Mouse (Mus musculus): ENCODE data around the gene Dpy30.

Dpy30 gene

DNA sequence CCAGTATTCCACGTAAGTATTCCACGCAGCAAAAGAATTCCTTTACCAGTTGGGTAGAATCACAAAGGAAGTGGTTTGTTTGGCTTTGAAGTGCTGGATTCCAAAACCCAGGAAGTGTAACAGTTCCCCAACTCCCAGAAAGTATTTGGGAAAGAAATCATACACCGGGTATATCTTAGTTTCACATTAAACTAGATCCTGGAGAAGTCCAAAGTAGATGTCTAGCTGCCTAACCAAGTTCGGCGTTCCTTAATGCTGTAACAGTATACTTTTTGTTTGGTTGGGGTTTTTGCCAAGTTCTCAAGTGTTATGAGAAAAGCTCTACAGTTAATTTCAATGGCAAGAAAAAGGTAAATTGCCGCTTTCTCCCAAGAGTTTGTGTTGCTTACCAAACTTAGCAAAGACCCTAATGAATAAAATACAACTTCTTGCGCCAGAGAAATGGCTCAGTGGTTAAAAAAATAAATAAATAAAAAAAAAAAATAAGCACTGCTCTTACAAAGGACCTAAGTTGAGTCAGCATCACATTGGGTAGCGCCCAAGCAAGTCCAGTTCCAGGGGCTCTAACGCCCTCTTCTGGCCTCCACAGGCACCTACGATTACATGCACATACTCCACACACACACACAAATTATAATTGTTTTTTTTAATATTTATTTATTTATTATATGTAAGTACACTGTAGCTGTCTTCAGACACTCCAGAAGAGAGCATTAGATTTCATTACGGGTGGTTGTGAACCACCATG, 27.5 kb downstream of the Dpy30 start:
- in situ Hi-C loops (cut with MboI; ENCODE audit: low pct_unique_long_range_greater_than_20kb in 1 of 2, low sequenced_read_pairs in 2 of 2, unreplicated experiment in 1 of 2): no loop called here

DNA sequence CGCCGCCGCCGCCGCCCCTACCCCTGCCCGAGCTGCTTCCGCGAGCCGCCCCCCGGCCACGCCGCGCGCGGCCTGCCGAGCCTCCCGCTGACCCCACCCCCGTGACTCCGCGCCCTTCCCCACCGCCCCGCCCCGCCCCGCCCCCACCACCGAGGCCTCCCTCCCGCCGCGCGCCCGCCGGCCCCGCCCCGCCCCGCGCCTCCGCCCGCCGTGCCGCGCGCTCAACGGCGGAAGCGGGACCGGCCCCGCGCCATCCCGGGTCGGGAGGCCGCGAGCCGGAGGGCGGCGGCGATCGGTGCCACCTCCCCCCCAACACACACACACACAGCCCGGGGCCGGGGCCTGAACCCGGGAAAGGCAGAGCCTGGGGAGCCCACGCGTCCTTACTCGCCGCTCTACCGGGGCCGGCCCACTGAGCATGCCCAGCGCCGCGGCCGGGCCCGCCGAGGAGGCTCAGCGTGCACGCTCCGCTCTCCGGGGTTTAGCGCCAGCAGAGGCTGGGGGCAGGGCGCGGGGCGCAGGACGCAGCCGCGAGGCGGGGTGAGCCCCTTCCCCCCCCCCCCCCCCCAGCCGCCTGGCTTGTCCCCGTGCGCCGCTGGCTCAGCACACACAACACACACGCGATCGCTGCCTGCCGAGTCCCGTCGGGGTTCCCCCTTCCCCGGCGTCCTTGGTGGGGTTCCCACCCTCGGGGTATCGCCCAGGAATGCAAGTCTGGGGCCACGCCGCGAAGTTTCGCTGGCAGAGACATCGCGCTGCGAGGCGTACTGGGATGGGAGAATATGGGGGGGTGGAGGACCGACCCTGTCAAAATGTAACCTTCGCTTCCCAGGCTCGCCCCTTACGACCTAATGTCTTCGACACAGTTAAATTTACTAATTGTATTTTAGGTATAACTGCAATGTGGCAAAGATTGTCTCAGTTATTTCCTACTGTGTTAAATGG, 28.4 kb downstream of the Dpy30 start, which contains the start of gene Memo1:
TSS of gene Memo1 (minus strand) at position 496 of the 945 bp plus-strand sequence.
- in situ Hi-C loops (cut with MboI; ENCODE audit: low pct_unique_long_range_greater_than_20kb in 1 of 2, low sequenced_read_pairs in 2 of 2, unreplicated experiment in 1 of 2): no loop called here

DNA sequence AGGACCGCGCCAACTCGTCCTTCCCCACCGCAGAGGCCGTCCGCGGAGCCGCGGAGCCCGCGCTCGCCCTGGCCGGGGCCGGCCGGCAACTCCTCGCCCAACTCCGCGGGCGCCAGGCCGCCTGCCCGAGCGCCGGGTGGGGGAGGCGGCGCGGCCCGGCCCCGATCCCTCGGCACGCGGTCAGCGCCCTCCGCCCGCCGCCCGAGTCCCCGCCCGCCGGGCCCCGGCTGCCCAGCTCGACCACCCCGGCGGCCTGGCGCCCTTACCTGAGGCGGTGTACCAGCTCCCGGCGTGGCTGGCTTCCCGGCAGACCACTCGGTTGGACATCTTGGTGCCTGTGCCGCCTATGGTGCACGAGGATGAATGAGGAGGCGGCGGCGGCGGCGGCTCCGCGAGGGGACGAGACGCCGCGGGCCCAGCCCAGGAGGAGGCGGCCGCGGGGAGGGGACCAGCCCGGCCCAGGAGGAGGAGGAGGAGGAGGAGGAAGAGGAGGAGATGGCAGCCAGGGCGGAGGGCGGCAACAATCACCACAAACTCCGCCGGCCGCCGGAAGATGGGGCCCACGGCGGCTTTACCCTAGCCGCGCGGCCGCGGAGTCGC, 29.2 kb downstream of the Dpy30 start:
- in situ Hi-C loops (cut with MboI; ENCODE audit: low pct_unique_long_range_greater_than_20kb in 1 of 2, low sequenced_read_pairs in 2 of 2, unreplicated experiment in 1 of 2): no loop called here

DNA sequence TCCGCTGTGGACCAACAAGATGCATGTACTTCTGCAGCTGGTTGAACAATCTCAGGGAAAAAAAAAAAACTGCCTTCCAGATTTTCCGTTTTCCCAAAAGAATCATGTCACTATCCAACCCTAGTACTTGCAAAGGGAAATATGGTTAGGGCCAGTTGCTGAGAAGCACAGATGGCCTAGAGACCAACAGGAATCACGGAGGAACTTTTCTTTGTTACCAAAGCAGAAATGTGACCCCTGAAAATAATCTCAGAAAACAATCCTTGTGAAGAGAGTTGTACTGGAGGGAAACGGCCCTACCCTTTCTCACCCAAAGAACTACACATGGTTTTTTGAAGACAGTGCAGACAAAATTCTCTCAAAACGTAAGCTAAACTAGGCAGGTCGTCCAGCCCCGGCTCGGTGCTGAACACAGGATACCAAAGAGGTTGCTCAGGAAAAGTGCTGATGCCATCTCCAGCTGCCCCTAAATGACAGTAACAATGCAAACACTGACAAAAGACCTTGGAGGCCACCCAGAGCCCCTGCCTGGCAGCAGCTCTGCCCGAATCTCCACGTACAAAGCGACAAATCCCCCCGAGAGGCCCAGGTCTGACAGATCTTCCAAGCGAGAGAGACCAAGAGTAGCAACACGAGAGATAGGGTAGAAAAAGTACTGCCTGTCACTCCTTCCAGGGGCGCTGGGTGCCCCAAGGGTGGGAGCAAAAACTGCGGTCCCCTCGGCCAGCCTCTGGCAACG, 29.9 kb downstream of the Dpy30 start:
- in situ Hi-C loops (cut with MboI; ENCODE audit: low pct_unique_long_range_greater_than_20kb in 1 of 2, low sequenced_read_pairs in 2 of 2, unreplicated experiment in 1 of 2): no loop called here

DNA sequence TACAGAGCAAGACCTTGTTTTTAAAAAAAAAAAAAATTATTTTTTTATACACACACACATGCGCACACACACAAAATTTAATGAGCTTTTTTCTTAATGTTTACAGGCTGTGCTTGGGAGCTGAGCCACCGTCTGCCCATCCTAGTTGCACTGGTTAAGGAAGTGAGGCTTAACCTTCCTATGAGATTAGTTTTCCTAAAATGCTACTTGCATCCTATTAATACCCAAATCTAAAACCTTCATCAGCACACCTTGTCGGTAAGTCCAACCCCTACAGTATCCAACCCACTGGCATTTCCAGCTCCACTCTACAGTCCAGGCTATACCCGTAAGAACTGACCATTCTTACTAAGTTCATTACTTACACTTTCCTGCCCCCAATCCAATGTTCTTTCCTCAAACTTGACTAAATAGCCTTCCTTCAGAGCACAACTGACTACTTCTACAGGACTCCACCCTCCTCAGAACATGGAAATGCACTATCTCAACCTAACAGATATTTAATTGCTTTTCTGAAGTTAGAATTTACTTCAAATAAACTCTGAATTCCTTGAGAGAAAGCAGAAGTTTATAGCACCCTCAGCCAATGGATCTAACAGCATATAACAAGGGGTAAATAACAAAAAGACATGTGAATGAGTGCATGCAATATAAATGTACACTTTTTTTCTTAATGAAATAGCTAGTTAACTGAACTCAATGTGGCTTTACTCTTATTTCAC, 31.9 kb downstream of the Dpy30 start:
- in situ Hi-C loops (cut with MboI; ENCODE audit: low pct_unique_long_range_greater_than_20kb in 1 of 2, low sequenced_read_pairs in 2 of 2, unreplicated experiment in 1 of 2): no loop called here

DNA sequence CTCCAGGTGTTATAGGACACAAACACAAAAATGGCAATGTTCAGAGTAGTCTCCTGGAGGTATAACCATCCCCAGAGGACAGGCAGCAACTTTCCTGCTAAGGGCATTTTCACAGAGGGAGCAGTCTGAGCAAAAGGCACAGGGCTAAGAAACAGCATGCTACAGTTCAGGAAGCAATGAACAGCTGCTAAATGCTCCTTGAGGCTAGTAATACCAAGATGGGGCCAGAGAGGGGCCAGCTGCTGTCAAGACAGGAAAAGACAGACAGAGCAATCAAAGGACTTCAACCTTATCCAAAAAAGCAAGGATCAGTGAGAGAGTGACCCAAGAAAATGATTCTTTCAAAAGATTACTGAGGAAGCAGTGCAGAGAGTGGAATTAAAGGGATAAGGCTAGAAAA, 32.9 kb downstream of the Dpy30 start:
- in situ Hi-C loops (cut with MboI; ENCODE audit: low pct_unique_long_range_greater_than_20kb in 1 of 2, low sequenced_read_pairs in 2 of 2, unreplicated experiment in 1 of 2): no loop called here

DNA sequence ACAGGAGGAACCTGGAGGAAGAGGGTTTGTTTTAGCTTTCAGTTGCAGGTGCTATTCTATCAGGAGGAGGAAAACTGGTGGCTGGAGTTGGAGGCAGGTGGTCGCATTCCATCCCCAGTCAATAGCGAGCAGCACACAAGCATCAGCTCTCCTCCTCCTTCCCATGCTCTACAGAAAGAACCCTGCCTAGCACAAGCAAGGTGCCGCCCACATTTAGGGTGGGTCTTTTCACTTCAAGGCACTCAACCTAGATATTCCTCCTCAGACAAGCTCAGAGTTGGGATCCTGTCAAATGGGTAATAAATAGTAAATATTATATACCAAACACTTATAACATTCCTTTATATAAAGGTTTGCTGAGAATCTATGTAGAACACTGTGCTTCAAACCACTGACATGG, 33.5 kb downstream of the Dpy30 start:
- in situ Hi-C loops (cut with MboI; ENCODE audit: low pct_unique_long_range_greater_than_20kb in 1 of 2, low sequenced_read_pairs in 2 of 2, unreplicated experiment in 1 of 2): no loop called here

DNA sequence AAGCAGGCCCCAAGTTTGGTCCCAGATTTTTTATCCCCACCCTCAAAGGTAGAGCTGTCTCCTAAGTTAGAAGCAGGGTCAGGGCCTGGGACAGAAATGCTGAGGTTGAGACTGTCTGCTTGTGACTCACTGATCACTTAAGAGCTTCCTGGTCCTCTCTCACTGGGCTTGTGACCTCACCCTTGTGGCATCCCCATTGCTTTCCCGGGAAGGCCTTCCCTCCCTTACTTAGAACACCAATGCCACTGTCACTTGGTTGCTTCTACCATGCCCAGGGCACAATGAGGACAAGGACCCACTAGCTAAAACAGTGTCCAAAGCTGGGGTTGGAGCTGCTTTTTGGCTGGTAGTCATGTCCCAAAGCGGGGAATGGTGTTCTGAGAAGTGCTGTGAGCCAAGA, 35.1 kb downstream of the Dpy30 start:
- in situ Hi-C loops (cut with MboI; ENCODE audit: low pct_unique_long_range_greater_than_20kb in 1 of 2, low sequenced_read_pairs in 2 of 2, unreplicated experiment in 1 of 2): no loop called here

DNA sequence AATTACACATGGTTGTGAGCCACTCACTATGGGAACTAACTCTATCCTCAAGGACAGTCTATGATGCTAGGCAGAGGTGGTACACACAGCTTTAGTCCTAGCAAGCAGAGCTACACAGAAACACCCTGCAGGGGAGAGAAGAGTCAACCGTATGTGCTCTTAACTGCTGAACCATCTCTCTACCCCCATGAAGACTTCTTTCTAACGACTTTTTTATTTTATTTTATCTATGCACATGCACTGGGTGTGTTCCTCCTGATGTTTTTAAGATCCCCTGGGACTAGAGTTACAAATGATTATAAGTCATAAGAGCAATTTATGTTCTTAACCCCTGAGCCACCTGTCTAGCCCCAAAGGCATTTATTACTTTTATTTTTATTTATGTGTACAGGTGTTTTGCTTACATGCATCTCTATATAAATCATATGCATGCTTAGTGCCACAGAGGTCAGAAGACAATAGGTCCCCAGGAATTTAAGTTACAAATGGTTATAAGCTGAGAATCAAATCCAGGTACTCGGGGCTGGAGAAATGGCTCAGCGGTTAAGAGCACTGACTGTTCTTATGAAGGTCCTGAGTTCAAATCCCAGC, 37.5 kb downstream of the Dpy30 start:
- in situ Hi-C loops (cut with MboI; ENCODE audit: low pct_unique_long_range_greater_than_20kb in 1 of 2, low sequenced_read_pairs in 2 of 2, unreplicated experiment in 1 of 2): no loop called here

DNA sequence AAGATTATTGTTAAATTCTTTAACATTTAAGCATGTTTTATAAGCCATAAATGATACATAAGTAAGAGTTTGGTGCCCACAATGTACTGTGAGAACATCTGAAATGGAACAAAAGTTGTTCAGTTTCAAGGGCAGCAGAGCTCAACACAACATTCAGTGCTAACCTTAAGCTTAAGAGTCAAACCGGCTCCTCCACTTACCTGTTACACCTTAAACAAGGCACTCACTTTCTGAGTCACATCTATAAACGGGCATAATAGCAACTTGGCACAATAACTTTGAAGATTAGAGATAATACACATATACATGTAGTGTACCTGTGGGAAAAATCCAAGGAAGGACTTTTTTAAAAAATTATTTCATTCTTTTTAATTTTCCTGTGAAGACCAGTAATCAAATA, 38.0 kb downstream of the Dpy30 start:
- in situ Hi-C loops (cut with MboI; ENCODE audit: low pct_unique_long_range_greater_than_20kb in 1 of 2, low sequenced_read_pairs in 2 of 2, unreplicated experiment in 1 of 2): no loop called here

DNA sequence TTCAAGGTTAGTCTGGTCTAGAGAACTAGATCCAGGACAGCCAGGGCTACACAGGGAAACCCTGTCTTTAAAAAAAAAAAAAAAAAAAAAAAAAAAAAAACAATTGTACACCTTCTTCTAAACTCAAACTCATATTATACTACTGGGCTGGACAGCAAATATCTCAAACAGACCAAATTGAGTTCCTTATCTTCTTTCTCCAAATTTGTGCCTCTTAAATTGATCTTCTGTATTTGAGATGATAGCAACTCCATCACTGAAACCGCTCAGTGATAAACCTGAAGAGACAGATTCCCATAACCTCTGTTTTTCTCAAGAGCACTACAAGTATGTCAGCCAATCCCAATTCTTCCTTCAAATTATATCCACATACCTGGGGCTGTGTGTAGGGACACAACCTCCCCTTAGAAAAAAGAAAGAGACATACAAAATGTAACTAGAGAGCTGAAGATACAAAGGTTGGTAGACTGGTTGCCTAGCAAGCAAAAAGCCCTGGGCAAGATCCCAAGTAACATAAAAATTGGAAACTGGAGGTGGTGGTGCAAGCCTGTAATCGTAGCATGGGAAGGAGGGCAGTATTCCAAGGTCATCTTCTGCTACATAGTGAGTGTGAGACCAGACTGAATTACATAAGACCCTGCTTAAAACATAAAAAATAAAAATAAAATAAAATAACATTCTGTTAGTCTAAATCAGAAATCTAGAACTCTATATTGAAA, 39.2 kb downstream of the Dpy30 start:
- in situ Hi-C loops (cut with MboI; ENCODE audit: low pct_unique_long_range_greater_than_20kb in 1 of 2, low sequenced_read_pairs in 2 of 2, unreplicated experiment in 1 of 2): no loop called here

DNA sequence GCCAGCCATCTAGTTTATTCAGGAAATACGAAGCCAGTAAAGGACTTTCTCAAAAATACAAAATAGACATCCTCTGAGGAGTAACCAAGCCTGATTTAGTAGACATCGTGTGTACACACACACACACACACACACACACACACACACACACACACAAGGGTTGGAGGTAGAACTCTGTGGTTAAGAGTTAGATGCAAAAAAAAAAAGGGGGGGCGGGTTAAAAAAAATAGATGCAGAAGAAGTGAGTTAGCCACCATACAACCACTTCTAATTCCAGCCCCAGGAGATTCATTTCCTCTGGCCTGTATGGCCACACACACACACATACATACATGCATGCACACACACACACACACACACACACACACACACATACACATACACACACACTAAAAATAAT, 41.7 kb downstream of the Dpy30 start:
- in situ Hi-C loops (cut with MboI; ENCODE audit: low pct_unique_long_range_greater_than_20kb in 1 of 2, low sequenced_read_pairs in 2 of 2, unreplicated experiment in 1 of 2): no loop called here

DNA sequence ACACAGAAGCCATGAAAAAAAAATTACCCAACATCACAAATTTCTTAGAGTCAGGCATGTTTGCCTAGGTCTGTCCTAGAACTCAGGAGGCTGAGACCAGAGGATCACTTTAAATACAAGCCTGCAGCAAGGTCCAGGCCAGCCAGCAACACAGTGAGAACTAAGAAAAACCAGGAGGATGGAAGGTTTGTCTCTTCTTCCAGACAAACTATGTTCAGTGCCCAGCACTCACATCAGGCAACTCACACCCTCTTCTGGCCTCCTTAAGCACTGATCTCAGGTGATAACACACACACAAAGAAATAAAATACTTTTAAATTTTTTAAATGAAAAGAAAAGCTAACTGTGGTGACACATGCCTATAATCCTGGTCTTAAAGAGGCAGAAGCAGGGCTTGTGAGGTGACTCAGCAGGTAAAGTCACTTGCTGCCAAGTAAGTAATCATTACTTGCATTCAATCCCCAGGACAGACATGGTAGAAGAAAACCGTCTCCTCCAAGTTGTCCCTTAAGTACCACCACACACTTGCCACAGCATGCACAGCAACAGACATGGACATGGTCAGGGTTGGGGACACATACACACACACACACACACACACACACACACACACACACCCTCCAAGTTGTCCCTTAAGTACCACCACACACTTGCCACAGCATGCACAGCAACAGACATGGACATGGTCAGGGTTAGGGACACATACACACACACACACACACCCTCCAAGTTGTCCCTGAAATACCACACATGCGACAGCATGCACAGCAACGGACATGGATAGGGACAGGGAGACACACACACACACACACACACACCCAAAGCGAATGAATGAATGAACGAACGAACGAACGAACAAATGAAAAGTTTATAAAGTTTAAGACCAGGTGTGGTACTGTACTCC, 44.5 kb downstream of the Dpy30 start:
- in situ Hi-C loops (cut with MboI; ENCODE audit: low pct_unique_long_range_greater_than_20kb in 1 of 2, low sequenced_read_pairs in 2 of 2, unreplicated experiment in 1 of 2): no loop called here

DNA sequence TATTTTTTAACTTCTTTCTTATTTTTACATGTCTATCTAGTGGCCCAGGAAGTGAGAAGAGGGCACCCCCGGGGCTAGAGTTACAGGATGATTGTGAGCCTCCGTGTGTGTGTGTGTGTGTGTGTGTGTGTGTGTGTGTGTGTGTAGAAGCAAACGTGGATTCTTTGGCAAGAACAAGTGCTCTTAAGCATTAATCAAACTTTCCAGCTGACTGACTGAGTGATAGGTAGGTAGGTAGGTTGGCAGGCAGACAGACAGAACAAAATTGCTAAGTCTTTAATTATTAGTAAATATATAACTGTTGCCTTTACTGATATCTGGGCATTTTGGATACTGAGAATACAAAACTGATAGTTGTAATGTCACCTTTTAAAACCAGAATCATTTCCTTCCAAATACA, 49.3 kb downstream of the Dpy30 start:
- in situ Hi-C loops (cut with MboI; ENCODE audit: low pct_unique_long_range_greater_than_20kb in 1 of 2, low sequenced_read_pairs in 2 of 2, unreplicated experiment in 1 of 2): no loop called here

DNA sequence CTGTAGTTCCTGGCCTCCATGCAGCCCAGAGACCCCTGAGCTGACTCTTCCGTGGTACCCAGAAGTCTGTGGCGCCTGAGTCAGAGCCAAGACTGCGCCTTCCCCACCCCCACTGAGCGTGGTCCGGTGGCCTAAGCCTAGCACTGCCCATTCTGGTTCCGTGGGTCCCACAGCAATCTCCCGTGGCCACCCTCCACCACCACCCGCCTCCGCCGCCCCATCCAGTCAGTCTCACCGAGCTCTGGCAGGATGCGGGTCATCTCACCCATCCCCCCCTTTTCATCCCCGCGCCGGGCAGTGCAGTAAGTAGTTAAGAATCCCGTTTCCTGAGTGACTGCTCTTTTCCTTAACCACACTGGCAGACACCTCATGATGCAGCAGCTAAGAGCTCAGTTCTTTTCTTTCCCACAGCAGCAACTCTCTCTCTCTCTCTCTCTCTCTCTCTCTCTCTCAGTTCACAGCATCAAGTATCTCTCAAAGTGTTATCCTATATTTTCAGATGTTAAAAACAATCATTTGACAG, 51.0 kb downstream of the Dpy30 start:
- in situ Hi-C loops (cut with MboI; ENCODE audit: low pct_unique_long_range_greater_than_20kb in 1 of 2, low sequenced_read_pairs in 2 of 2, unreplicated experiment in 1 of 2): no loop called here
